In genomic region chr6:71427996-71428725, GRCm38 (mm10) we compare ENCODE assay signal across 24 mouse cellular contexts. TPM values are rescaled to one million over a fixed set of nuclear protein-coding genes. Genes with fewer than 3 reads are reported as not detected.
"Had no signal": no experiment of that assay in that cellular context is flagged by ENCODE, and none has a peak within 500 bp of the region (broad histone marks: within the 10 kb centered on the region; RNA-seq: fewer than 3 reads in every experiment).

No protein-coding gene starts in this region.

- DNase-seq: kidney, adult 11 months; kidney, postnatal 14 days; kidney, postnatal 4 days; liver; lung, adult 18-20 months; lung, postnatal 10 days; lung, postnatal 36 days; right cerebral cortex, postnatal 25 days; spleen, adult 18-20 months; thymus, adult 2 months; thymus, postnatal 25 days had no signal

- H3K27ac ChIP-seq: limb, embryonic 10.5 days; limb, embryonic 13.5 days; liver, embryonic 12.5 days; liver, embryonic 15.5 days; lung, embryonic 15.5 days; midbrain, embryonic 10.5 days; midbrain, embryonic 13.5 days; stomach, embryonic 15.5 days had no signal

- H3K4me3 ChIP-seq: limb, embryonic 10.5 days; limb, embryonic 13.5 days; liver, embryonic 12.5 days; liver, embryonic 15.5 days; lung, embryonic 15.5 days; megakaryocyte, embryonic 14.5 days; midbrain, embryonic 10.5 days; midbrain, embryonic 13.5 days; stomach, embryonic 15.5 days had no signal

RNA-seq across cellular contexts. Expression of gene Cd8a, which starts 54.9 kb away (rescaled TPM):
- total RNA-seq: layer of hippocampus, adult 18-20 months; layer of hippocampus, postnatal 14 days; left cerebral cortex, postnatal 25 days; midbrain, postnatal 0 days had no signal
